Mouse (Mus musculus) layer of hippocampus, postnatal 25 days (tissue): ENCODE measurements at regions not wholly inside any gene's neighbourhood (a gene's known extent, or its start where the extent isn't known, plus 50 kb on each side); places are given as distances from the start of the nearest gene placed in this dataset.

Experiments used
- DNase-seq, 2 experiments: peaks; one replicate each; pipeline ENCODE4 v3.0.0; 2022; ENCODE audit warnings: mixed read lengths in 2 of 2, low spot score in 1 of 2; ENCODE audit errors: extremely low spot score in 1 of 2

- no peak for DNase-seq
Measured at GRCm38 (mm10) chr5:47115882-47116281, 867.1 kb upstream of the Slit2 start.

DNA sequence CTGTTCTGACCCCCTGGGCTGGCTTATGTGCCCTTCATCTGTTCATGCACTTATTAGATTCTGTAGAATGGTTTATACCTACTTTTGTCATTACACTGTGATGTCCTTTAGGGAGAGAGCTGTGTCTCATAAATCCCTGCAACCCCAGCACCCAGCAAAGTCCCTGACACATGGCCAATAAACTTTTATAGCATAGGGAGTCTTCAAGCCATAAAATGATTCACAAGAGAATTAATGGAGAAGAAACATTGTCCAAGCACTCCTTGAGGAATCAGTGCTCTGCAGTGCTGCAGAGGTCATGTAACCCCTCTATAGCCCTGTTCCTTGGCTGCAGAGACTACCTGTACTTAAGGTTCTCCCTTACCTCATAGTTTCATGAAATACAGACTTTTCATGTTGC lies 887.2 kb upstream of the Slit2 start:
- DNase-seq = no peak

DNA sequence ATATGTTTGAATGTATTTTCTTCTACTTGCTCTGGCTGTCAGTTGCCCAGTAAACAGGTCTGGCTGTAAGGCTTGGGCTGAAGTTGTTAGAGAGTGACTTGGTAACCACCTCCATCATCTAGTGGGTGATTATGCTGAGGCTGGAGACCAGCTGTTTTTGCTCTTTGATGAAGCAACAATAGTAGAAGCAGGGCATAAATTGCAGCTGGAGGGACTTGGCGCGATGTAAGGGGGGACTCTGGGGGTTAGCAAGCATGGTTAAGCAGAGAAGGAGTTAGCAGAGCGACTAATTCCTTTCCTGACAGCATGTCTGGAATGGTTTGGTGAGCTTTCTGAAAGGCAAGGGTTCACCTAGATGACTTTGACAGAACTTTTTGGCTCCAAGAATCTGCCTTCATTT lies 930.0 kb upstream of the Slit2 start:
- no peak for DNase-seq

DNA sequence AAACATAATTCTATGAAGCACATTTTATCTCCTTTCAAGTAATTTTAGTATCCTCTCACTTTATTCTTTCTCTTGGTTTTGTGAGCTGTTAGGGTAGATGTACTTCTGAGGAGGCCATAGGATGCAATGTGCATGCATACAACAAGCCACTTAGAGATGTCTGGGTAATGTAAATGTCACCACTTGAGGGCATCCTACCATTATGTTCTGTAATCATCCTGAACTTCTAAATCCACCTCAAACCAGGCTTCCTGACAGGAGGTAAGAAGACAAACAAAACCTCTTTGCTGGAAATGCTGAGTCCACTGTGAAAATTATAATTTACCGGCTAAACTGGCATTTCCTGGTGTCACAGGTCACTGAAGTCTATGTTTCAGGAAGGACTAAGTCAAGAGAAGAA lies 946.2 kb upstream of the Slit2 start:
- DNase-seq = no peak

- no peak for DNase-seq
Measured at GRCm38 (mm10) chr5:47034021-47034420, 948.9 kb upstream of the Slit2 start.

- peak in 1 of 2 experiments; percentile 59 for DNase-seq
Measured at GRCm38 (mm10) chr5:47014351-47014750, 968.6 kb upstream of the Slit2 start.

- DNase-seq = no peak
Measured at GRCm38 (mm10) chr5:46992557-46992956, 990.4 kb upstream of the Slit2 start.

DNA sequence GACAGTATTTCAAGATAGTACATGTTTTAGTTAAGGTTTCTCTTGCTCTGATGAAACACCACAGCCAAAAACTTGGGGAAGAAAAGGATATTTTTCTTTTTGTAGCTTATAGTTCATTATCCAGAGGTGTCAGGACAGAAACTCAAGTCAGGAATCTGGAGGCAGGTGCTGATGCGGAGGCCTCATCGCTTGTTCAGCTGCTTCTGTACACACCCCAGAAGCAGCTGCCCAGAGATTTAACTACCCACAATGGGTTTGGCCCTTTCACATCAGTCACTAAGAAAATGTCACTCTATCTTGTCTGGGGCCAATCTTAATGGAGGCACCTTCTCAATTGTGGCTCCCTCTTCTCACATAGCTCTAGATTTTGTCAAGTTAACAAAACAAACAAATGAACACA lies 996.4 kb upstream of the Slit2 start:
- DNase-seq = no peak

- no peak for DNase-seq
Measured at GRCm38 (mm10) chr5:46980326-46980725, 1002.6 kb upstream of the Slit2 start.

DNA sequence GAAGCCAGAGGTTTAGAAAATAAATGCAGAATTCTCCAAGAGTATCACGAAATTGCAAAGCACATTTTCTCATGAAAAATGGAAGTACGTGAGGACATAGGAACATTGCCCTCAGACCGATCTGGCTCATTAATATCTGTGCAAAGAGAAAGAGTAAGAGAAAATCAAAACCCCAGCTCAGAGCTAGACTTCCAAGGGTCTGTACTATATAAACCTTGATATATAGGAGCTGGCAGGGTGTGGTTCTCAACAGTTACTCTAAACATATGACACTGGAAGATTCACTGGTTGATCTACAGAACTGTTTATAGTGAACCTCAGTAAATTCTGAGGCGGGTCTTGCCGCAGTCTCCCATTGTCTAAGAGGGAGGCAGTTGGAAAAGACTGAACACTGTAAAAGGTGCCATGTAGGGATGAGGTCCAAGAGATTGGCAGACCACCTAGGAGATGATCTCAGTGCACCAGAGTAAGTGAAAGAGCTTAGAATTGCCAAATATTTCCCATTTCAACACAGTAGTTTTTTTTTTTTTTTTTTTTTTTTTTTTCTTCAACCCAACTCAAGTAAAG lies 1014.0 kb upstream of the Slit2 start:
- DNase-seq = no peak

GRCm38 (mm10) chr5:46960749-46961148 lies 1022.2 kb upstream of the Slit2 start:
- DNase-seq = no peak

GRCm38 (mm10) chr5:46926324-46926723 lies 1056.6 kb upstream of the Slit2 start:
- no peak for DNase-seq

DNA sequence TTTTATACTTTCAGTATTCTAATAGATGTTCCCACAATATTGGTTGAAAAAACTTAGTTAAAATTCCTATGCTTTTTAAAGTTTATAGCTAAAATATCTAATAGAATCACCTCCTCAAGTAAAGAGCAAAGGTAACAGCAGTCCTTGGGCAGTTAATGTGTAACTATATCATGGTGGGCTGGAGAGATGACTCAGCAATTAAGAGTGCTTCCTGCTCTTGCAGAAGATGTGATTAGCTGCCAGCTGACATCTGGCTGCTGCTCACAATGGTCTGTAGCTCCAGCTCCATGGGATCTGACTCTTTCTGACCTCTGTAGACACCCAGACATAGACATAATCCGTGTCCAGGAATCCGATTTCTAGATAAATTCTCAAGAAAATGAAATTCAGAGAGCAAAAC lies 1044.5 kb upstream of the Lcorl start:
- no peak for DNase-seq

GRCm38 (mm10) chr5:46894037-46894436 lies 1036.6 kb upstream of the Lcorl start:
- DNase-seq = no peak

- DNase-seq = no peak
Measured at GRCm38 (mm10) chr5:46883956-46884355, 1026.5 kb upstream of the Lcorl start.

DNA sequence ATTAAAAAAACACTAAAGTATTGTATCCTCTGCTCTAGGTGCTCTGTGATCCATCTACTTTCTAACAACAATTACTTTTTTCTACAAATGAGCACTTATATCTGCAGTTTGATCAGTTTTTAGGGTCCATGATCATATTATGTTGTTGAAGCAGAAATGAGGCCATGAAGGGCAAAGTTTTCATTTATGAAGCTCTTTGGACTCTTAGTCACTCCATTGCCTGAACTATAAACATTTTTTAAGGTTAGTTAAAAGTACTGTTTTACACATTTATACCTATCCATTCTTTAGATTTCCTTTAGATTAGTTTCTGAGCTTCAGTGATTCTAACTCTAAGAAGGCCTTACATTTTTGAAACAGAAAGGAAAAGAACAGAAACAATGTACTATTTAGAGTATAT lies 999.4 kb upstream of the Lcorl start:
- no peak for DNase-seq

- no peak for DNase-seq
Measured at GRCm38 (mm10) chr5:46845175-46845574, 987.8 kb upstream of the Lcorl start.

DNA sequence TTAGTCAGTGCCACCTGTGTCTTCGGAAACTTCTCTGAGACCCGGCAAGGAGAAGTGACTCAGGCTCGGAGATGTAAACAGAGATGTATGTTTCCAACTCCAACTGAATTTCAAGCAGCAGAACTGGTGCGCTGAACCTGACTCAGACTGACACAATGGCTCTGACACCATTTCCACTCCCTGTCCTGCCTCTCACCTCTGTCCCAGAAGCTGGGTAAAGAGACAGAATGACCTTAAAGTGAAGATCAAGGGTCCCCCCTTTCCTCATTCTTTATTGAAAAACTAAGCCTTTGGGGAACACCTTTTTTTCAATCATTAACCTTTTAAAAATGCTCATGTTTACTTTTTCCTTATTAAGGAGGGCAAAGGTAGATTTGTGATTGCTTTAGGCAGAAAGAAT lies 979.4 kb upstream of the Lcorl start:
- DNase-seq = no peak

DNA sequence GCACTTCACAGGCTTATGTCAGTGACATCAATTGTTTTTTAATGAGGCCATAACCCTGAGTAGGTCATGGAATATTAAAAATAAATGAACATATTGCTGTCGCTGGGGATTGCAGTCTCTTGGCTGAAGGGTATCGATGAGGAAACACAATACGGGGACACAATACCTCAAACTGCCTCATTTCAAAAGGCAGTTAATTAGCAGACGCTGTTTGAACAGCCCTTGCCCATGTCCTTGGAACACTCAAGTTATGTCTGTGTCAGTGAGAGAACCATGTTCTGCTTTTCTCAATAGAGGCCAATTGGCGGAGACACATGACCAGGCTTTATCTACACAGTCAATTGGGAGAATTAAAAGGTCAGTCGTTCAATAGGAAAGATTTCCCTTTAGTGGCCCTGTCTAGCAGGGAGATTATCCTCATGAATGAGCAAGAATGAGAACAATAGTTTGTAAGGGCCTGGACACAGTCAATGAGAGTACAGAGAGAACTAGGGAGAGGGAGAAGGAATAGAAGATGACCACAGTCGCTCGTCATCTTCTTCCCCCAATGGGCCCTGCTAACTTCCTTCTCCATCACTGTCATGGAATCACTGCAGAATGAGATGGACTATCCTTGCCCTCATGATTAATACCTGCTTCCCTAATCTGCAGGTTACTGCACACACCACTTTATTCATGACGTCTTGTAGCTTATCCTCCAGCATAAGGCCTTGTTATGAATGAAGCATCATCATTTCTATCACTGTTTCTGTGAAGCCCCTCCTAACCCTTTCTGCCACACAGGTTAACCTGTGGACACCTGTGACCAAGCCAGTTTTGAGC lies 973.6 kb upstream of the Lcorl start:
- DNase-seq = no peak

DNA sequence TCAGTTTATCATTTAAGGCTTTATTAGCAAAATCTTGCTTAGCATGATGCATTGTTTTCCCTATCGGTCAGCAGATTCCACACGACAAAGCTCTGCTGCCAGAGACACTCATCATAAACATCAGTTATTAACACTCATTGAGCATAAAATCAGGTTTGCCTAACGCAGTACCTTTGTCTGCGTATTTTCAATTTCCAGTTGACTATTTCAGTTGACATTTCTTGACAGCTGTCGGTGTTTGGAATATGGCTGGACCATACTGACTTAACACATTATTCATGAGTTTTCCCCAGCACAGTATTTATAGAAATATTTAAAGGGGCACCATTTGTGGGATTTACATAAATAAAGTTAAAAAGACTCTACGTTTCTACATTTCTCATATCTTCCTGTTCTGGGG lies 972.7 kb upstream of the Lcorl start:
- DNase-seq = no peak

- DNase-seq = no peak
Measured at GRCm38 (mm10) chr5:46826381-46826780, 969.0 kb upstream of the Lcorl start.

- DNase-seq = no peak
Measured at GRCm38 (mm10) chr5:46824934-46825333, 967.5 kb upstream of the Lcorl start.
